Mouse (Mus musculus) ES-CJ7 (cell line): ENCODE results near the gene Tmem178.
"Not testable (repeated sequence)": the region's sequence is repeated elsewhere in the genome, so short reads cannot be mapped to it uniquely, and the experiment has no call there.

Source experiments
- DNase-seq: peaks from one replicate; pipeline ENCODE4 v3.0.0; 2011; ENCODE audit warnings: low read depth, low spot score

The Tmem178 gene

DNA sequence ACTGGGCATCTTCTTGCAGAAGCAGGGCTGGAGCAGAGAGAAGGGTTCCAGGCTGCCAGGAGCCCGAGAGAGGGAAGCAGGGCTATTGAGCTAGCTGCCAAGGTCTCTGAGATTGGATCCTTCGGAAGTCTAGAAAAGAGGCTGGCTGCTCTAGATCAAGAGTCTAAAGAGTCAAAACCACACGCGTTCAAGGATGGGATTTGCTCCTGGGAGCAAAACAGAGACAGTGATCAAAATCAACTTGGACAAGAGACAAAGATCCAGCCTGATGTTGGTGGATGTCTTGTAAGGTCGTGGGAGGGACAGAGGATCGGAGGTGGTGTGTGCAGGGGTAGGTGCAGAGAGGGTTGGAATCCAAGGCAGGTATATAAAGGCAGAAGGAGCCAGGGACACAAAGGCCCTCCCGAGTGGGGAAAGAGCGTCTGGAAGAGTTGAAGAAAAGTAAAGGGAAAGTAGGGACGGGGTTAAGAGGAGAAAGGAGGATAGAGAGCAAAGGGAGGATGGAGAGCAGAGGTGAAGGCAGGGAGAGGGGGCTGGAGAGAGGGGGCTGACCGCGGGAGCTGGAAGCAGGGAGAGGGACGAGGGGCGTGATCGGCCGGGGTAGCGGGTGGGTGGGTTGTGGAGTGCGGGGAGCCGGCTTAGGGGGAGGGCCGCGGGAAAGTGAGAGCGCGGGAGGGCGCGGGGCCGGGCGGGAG lies 450 bp upstream of the Tmem178 start:
- DNase-seq, result peak; percentile 34

DNA sequence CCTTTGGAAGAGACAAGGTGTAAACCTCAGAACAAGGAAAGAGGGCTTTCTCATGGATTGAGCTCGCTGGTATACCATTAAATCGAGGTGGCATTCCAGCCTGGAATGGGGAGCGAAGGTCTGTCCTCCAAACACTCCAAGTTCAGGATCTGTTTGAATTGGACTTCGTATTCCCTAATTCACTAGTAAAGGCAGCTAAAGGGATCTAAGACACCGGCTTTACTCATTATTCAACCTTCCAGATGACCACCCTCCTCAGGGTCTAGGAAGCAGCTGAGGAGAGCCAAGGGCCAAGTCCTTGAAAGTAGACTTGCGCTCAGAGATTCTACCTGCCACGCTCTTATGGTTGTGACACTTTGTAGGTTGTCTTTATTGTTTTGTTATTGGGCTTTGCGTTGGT lies 1.1 kb downstream of the Tmem178 start:
- DNase-seq, result not testable (repeated sequence)

DNA sequence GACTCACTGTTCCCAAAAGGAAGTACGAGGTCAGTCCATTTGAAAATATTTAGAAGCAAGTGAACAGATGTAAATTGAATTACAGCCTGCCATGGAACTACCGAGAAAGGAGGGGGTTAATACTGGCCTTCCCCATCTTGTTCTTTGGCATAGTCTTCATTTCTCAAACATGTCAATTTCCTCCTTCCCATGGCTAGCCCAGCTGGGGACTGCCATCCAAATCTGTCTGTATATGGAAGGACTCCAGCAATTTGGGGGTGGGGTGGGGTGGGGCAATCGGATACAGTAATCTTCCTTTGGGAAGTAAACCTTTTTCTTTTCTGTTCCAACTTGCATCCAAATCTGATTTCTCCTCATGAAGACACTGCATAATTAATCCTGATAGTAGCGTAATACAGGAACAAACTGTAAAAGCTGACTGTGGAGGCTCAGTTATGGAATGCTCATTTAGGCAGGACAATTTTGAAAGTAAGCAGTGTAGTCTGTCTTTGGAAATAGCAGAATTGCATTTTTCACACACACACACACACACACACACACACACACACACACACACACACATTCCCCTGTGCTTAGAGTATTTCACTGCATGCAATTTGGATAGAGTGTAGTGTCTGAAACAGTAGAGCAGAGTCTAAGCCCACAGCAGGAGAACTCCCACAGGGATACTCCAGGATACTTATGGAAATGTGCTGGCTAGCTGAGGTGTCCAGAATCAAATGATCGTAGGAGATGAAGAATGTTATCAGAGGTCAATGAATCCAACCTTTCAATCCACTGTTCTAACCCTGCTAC lies 1.9 kb downstream of the Tmem178 start:
- DNase-seq, result no peak

DNA sequence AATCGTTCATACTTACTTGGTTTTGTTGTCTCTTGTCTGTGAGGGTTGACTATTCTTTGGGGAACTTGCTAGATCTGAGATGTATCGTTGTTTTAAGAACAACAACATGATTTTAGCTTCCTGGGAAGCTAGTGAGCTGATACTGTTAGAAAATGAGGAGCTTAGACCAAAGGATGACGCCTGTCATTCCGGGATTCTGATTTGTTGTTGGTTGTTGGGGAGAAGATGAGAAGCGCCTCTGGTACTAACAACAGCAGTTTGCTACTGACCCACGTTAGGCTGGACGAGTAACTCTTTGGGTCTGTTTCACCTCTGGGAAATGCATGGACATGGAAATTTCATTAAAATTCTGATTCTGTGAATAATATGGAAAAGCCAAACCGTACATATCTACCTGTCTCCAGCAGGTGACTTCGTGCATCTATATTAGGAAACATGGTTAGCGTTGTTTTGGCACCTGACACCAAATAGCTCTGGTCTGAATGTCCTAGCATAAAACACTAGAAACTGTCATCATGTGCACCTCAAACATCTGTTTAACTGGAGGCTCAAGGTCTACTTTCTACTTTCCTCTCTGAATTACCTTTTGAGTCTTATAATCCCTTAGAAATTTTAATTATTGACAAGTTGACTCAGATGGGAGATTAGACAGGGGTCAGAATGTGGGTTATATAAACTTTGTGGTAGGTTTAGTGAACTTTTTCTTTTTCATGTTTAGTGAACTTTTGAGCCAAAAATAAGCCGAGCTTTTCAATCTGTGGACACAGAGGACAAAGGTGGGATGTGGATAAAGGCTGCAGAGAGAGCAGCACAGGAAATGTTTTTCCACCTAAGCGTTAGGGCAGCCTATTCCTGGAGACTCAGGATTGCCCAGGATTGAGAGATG lies 2.9 kb downstream of the Tmem178 start:
- DNase-seq, result no peak

DNA sequence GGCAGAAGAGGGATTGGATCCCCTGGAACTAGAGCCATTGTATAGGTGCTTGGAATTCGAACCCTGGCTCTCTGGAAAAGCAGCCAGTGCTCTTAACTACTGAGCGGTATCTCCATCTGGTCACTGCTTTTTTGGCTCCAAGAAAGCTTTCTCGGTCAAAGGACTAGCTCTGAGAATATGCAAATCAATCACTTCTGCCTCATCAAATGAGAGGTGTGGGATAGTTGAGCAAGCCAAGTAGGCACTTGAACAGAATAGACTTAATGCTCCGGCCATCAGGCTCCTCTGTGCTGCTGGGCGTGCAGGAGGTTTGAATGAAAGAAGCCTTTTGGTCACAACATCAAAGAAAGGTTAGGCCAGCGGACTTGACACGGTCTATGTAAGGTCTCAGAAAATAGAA lies 5.0 kb downstream of the Tmem178 start:
- no peak for DNase-seq

DNA sequence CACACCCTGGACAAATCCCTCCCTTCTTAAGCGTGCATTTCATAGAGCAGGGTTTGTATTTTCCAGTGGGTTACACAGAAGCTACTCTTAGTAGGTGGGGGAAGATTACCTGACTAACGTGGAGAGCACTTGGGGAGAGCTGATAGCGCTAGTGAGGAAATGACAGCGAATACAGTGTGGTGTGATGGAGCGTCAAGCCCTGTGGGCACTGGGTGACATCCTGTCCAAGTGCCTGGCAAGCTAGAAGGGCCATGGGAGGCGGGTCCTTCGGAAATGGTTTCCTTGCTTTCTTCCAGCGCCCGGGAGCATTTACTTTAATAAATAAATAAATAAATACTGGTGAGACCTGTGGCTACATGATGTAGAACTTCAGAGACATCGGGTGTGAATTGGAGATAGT lies 5.5 kb downstream of the Tmem178 start:
- DNase-seq, result no peak

DNA sequence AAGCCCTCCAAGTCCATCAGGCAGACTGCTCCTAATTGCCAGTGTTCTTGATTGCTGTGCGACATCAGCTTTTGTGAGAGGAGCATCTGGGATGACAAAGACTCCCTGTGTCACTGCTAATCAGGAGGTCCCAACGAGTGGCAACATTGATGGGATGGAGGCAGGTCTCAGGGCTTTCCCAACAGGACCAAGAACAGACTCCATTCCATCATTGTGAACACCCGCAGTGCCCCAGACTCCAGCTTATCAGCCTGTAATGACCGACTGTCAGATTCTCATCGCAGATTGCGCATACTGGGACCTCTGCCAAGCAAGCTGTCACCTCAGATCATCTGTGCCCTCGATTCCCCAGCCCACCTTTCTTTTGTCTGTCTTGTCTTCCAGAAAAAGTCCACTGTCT lies 7.9 kb downstream of the Tmem178 start:
- DNase-seq, result no peak

DNA sequence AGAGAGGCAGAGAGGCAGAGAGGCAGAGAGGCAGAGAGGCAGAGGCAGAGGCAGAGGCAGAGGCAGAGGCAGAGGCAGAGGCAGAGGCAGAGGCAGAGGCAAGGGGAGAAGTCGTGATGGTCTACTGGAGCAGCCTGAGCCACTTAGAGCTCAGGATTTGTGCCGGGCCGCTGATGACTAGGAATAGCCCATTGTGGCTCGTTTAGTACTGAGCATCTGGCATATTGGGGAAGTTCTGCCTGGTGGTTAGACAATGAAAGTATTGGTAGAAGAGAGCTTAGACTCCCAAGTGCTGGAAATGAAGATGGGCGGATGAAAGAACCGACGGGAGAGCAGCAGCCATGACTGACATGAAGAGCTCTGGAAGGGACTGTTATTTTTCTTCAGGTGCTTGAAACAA lies 11.0 kb downstream of the Tmem178 start:
- DNase-seq, result no peak

DNA sequence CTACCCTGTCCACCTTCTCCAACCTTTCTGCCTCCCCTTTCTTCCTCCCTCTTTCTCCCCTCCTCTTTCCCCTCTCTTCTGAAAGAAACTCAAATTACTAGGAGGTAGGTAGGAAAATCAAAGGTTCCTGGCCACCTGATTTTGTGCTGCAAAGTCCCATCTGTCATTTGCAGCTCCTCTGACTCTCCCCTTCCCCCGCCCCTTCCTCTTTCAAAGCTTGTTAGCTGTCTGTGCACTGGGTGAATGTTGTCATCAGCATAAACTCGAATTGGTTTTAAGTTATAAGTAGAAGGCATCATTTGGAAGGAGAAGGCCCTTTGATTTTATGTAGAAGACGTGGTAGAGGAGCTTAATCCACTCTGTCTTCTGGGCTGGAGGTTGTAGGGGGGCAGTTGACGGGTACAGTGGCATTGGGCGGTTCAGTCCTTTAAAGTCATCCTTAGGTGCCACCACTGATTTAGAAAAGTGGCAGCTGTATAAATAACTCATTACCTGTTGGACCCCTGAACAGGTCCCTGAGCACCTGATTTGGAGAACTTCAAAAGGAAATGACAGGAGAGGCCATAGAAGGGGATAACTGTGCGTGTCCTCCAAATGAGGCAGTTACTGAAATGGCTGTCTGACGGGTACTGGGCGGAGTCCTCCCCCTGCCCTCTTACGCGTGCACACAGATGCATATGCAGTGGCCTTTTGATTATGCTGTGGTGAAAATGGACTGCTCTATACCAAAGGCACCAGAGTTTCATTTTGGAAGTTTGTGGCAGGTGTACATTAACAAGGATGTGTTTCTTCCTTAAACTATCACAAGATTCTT lies 11.8 kb downstream of the Tmem178 start:
- DNase-seq, result no peak

DNA sequence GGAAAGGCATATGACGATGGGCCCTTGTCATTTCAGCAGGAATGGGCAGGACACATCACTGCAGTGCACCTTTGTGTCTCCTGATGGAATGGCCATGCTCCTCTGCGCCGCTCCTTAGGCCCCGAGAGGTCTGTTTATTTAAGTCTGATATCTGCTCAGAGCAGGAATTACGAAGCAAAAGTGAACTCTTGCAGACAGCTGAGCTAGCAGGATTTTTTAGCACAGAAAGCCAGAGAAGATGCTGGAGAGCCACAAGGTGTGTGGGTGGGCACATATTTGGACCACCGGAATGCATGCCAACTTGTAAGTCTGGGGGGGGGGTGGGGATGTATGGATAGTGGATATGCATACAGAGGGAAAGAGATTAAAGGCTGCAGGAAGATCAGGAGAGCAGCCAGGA lies 13.9 kb downstream of the Tmem178 start:
- DNase-seq, result no peak

DNA sequence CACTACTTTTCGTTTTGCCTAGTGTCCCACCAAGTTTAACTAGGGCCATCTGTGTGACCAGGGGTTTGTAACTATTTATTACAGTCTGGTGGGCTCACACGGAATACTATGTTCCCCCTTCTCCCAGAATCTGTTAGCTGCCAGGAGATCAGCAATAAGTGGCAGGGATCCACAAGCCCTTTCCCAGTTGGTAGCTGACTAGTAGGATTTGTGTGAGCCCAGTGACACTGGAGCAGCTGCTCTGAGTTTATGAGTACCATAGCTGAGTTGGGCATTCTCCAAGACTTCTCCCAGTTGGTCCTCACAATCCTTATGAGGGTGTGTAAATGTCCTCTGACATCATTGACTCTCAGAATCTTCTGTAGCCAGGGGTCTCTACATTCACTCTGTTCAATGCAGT lies 15.4 kb downstream of the Tmem178 start:
- no peak for DNase-seq

DNA sequence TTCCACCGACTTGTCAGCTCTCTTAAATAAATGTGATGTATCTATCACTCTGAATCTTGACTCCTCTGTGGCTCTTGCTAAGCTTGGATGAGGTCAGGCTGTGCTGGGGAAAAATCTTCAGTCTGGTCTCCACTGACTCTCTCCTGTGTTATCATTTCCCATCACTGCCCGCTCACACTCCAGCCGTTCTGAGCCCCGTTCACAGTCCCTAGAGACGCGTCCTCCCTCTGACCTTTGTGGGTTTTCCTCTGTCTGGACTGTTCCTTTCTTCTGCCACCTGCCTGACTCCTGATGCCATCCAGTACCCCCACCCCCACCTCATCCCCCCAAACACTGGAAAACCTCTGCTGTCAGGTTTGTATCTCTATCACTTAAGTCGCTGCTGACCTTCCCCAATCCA lies 23.0 kb downstream of the Tmem178 start:
- DNase-seq, result no peak

DNA sequence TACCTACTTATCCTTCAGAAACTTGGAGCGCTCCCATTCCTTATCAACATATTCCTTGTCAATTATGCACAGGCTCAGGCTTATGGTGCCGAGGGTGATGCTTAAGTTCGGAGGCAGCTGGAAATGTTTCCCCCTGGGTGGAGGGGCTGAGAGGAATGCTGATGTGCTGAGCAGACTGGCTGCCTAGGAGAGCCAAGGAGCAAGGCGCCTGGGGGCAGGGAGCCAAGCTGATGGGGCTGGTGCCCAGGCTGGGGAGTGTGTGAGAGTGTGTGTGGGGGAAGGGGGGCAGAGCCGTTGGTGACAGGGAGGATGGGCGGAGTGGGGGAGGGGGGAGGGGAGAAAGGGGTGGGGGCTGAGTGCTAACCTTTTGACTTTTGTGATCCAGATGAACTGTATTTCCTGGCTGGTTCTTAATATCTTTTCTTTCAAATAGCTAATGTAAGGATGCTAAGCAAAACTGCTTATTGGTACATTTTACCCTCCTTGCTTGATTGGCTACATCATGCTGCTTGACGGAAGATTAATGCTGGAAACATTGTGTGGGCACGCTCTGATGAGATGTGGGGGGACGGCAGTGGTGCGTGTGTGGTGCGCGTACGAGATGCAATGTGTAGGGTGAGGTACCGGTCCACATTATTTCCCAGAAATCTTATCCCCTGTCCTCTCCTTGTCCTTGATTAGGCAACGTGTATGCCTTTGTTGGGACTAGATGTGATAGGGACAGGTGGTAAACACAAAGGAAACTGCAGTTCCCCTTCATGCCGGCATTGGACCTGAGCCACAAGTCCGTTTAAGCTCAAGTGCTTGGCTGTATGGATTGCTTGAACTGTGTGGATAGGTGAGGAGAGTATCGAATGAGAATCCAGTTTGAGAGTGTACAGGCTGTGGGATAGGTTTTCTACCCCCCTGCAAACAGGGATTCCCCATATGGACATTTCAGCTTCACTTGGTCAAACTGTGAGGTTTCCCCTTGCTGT lies 25.5 kb downstream of the Tmem178 start:
- peak; percentile 63 for DNase-seq

DNA sequence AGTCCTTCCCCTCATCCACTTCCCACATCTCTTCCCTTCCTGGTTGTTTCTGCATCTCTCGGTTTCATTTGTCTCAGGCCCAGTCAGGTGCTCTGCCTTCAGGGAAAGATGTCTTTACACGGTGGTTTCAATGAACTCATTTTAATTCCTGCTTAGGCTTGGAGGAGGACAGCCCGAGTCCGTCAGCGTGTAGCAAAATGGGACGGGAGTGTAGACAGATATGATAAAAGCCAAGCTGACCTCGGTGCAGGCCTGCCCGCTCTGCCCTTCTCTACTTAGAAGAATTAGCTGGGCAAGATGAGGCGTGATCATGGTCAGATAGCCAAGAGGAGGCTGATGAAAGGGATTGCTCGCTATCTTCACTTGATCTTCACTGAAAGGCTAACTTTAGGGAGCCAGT lies 26.3 kb downstream of the Tmem178 start:
- DNase-seq, result no peak

DNA sequence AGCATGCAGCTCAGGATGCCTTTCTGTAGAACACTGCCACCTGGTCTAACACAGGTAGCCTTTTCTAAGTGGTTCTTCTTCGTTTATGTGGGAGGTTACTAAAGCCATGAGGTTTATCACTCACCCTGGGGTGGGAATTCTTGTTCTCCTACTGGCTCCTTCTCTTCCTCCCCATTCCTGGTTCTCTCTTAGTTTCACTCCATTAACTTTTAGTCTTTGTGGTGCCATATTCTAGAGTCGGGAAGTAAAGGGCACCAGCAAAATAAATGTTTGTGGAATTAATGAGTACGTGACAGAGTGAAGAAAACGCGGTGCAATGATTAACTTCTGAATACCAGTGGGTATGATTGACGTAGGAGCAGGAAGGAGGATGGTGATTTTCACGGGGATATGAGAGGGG lies 28.5 kb downstream of the Tmem178 start:
- DNase-seq, result no peak

DNA sequence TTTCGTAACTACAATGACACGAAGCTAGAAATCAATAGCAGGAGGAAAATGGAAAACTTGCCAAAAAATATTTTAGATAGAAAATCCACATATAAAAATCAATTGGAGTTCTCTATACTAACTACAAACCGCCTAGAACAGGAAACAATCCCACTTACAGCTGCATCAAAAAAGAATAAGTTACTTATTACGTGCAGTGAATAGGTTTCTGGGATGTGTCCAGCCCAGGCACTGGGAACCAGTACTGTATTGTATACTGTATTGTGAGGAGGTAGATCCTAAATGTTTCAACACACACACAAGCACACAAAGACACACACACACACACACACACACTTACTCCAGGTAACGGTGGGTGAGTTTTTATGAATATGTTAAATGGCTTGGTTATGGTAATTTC lies 32.8 kb downstream of the Tmem178 start:
- no peak for DNase-seq

DNA sequence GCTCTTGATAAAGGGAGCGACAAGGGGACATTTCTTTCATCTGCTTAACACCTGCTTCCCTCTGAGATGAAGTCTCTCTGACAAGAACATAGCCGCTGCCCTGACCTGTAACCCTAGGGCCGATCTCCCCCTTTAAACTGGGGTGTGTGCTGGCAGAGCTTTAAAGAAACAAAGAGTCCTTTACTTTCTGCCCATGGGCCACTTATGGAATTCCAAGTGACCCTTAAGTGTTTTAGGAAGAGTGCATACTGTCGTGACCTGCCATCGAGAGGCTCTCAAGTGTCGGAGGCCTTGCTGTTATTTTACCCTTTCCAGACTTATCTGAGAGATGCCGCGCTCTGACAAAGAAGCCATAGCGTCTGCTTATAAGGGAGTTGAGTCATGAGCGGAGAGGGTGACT lies 35.7 kb downstream of the Tmem178 start:
- no peak for DNase-seq

DNA sequence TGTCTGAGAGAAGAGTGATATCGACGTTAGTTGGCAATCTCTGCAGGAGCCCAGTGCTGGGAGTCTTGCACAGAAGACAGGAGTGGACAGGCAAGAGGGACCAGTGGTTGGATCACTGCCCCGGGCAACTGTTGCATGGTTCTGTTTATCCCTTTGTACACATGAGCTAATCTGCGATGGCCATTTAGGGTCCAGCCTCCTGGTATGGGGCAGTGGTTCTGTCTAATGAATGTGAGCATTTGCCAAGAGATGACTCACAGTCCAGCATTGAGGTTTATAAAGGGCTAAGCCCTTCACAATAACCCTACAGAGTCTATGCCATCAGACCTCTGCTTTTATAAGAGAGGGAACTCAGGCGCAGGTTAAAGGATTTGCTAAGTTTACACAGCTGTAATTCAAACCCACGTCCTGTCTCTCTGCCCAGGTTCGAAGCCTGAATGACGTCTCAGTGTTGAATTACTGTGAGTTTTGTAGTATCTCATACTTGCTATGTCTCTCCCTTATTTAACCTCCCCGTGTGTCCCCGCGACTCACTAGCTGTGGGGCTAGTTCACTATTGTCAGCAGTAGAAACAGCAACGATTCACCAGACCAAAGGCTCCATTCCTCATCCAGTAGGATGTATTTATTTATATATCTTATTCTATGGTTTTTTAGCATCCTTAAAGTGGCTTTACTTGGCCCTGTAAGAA lies 37.4 kb downstream of the Tmem178 start:
- no peak for DNase-seq

DNA sequence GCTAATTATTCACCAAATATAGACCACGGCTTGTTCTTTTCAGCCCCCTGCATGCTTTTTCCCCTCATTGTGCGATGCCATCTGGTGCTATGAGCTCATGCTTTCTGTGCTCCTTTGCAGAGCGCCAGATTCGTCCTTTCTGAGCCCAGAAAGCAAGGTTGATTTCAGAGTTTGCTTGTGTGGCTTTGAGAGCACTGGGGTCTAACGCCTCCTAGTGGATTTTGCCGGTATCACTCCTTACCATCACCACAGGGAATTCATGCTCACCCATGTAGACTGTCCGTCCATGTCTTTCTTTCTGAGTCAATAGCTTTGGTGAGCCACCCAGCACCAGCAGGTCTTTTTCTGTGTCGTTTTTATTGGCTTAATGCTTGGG lies 38.0 kb downstream of the Tmem178 start:
- peak; percentile 77 for DNase-seq

DNA sequence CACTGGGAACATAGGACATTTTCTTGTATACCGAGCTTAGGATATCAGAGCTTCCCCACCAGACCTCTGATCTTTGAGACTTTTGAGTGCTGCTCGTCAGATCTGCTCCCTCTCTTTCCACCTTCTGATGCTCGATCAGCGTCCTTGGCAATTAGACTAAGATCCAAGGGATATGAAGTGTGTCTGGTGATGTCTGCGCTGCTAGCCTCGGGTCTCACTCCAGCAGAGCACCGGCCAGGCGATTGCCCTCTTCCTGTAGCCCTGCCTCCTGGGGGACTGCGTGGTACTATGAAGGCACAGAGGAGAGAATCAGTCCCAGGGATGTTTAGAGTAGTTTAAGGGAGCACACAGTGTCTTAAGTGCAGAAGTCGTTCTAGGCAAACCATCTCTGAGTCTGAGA lies 38.5 kb downstream of the Tmem178 start:
- no peak for DNase-seq
